Mouse (Mus musculus) urinary bladder, adult 2 months (tissue): ENCODE results near the gene Cpt1b. TPM values are rescaled to one million over a fixed set of nuclear protein-coding genes. Genes with fewer than 3 reads are reported as not detected.
A peak's percentile ranks its signal among the peaks of the same experiment; 100 is the strongest.
"Not testable (repeated sequence)": the region's sequence is repeated elsewhere in the genome, so short reads cannot be mapped to it uniquely, and the experiment has no call there.

Source experiments
- DNase-seq: peaks from one replicate; pipeline ENCODE4 v3.0.0; 2022; ENCODE audit warnings: low spot score
- polyA plus RNA-seq: library from polyadenylated mRNA; depleted of rRNA; stranded (reverse); fragments of >200 nt; gene quantifications from 2 replicates; pipeline ENCODE4 v1.2.3, GENCODE M21; 2012

Cpt1b gene
- polyA plus RNA-seq, 1 experiment = 2.7 TPM

DNA sequence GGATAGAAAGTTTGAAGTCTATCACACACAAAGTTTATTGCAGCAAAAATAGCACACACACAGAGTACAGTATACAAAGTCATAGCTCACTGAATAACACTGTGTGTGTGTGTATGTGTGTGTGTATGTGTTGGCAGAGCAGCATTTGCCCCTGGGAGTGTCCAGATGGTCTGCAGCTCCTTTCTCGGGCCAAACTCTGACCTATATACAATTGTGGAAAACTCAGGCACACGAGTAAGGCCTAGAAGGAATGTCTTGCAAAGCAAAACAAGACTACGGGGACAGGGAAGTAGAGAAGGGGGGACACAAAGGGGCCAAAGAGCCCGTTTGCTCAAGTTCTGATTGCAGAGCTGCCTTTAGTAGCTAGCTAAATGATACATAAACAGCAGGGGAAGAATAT is 7.3 kb upstream of the Cpt1b start:
- DNase-seq = no peak

DNA sequence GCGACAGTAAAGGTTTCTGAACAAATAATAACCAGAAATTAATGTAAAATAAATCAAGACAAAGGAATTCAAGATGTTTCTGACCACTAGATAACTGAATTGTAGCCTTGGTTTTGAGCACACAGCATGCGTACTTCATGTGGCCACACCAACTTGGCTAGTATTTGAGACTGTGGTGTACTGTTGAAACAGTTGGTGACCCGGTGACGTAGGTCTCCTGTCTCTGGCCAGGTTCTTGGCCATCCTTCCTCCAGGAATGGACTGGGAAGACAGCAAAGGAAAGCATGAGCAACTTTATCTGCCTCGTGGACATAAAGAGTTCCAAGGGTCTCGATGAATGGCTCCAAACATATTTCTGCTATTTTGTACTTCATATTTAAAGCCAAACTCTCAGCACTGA is 6.1 kb upstream of the Cpt1b start:
- DNase-seq = no peak

DNA sequence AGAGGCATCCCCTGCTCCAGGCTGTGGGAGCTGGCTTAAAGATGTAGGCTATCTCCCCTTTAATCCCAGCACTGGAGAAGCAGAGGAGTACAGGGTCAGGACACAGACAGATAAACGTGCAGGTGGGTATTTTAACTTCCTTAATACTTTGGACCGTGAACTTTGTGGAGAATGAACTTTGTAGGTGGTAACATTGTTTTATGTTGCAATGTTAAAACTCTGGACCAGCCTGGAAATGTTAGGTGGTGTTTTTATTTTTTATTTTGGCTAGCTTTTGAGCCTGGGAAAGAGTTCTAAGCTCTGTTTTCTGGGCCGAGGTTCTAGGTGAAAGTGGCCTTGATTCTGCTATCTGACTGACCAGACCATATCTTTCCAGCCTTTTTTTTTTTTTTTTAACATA is 5.6 kb upstream of the Cpt1b start:
- no peak for DNase-seq

DNA sequence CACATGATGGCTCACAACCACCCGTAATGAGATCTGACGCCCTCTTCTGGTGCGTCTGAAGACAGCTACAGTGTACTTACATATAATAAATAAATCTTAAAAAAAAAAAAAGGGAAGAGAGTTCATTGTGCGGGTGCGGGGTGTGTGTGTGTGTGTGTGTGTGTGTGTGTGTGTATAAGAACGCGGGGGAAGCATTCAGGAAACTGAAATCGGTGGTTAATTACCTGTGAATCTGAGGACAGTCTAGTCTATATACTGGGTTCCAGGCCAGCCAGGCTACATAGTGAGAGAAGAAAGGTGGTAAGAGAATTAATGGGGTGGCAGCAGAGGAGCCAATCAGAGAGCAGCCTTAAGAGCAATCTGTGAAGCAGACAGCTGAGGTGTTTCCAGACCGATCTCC is 5.1 kb upstream of the Cpt1b start:
- not testable (repeated sequence) for DNase-seq

DNA sequence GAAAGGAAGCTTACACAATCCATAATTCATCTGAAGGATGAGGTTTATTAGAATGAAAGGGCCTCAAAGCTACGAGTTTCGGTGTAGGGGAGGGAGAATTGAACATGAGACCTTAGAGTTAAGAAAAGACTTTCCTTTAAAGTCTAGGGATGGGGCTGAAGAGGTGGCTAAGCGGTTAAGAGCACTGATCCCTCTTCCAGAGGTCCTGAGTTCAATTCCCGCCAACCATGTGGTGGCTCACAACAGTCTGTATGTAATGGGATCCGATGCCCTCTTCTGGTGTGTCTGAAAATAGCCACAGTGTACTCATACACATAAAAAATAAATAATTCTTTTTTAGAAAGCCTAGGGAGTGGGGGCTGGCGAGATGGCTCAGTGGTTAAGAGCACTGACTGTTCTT is 4.7 kb upstream of the Cpt1b start:
- DNase-seq = no peak

DNA sequence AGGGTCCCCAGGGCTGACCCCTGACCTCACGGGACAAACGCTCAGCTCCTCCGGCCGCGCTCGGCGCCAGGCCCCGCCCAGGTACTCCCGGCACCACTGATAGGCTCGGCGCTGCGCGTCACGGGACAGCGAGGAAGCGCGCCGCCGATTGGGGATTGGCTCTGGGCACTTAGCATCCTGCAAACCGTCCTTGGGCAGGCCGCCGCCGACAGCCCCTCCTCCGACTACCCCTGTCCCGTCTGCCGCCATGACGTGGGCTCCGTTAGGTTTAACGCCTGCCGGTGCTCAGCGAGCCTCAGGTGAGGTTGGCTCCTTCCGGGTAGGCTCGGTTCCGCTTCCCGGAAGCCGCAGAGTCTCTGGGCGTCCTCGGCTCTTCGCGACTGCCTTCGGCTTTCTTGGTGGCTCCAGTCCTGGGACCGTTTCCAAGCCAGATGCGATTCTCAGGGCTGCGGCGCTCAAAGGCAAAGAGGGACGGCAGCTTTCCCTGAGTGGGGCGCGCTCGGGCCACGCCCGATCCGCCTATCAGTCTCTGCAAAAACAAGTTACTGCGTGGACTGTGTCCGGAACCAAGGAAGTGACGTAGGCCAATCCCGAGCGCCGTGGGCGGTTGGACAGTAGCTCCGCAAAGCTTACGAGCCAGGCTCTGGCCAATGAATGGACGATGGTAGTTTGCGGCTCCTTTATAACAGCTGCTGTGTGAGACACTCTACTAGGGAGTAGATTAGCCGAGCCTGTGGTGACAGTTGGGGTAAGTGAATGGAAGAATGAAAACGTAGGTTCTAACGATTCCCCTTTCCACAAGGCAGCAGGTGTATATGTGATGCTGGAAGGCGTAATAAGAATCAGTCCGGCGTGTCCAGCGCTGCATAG is 3.9 kb upstream of the Cpt1b start, which contains the start of the genes C730034F03Rik, Gm44502 and Chkb:
C730034F03Rik (plus strand) TSS at position 238 of the 870 bp plus-strand sequence.
Gm44502 (minus strand) TSS at position 345 of the 870 bp plus-strand sequence.
Chkb (minus strand) TSS at position 557 of the 870 bp plus-strand sequence.
- peak; percentile 83 for DNase-seq

DNA sequence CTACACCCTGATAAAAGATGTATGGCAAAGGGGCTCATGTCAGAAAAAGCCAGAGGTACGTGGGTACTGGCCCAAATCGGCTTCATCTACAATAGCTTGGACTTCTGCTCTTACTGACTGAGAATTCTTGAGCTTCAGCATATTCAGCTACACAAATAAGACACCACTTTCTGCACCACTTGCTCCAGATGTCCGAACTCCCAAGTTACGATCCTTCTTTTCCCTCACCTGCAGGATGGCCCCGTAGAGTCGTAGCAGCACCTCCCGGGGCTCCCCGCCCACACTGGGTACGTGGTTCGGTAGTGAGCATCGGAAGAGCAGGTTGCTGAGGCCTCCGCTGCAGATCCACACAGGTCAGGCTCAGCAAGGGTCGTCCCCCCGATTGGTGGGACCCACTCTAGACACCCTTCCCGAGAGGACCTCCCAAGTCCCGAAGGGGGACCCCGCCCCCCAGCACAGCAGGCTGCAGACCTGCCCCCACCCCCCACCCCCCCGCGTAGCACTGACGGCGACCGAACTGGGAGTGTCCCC is 3.2 kb upstream of the Cpt1b start:
- no peak for DNase-seq

DNA sequence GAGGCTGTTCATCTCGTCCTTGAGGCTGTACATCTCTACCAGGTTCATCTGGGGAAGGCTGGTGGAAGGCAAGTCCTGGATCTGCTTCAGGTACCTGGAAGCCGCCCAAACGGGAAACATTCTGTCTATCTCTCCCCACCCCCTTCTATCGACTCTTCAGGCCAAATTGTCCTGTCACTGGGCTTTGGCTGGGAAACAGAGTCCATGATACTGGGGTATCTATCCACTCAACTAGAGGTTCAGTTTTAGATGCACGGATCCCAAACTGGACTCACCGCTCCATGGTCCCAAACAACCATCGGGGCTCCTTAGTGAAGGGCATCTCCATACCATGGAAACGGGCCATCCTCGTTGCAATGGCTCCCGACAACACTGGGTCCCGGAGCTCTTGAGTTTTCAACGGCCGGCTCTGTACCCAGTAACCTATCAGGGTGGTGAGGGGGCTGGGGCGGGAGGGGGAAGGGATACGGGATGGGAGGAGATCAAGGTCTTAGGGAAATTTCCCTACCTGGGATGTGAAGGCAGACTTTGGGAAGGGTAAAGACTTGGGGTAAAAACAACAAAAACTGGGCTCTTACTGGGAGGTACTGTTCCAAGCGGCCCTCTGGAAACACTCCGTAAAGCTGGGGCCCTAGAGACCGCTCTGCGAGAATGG is 2.6 kb upstream of the Cpt1b start:
- DNase-seq = no peak

DNA sequence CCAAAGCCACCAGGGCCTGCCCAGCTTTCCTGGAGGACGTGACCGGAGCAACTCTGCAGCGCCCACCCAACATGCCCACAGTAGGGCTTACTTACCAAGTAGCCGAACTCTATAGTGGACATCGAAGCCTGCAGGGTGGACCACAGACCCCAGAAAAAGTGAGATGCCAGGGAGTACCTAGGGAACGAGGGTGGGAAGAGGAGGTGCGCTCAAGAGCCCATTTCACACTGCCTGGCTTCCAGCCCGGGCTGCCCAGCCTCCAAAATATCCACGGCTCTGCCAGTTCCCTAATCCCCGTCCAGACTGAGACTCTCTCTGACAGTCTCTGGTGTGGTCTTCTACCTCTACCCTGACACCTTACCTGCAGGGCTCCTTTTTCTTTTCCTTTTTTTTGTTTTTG is 1.1 kb upstream of the Cpt1b start:
- no peak for DNase-seq

DNA sequence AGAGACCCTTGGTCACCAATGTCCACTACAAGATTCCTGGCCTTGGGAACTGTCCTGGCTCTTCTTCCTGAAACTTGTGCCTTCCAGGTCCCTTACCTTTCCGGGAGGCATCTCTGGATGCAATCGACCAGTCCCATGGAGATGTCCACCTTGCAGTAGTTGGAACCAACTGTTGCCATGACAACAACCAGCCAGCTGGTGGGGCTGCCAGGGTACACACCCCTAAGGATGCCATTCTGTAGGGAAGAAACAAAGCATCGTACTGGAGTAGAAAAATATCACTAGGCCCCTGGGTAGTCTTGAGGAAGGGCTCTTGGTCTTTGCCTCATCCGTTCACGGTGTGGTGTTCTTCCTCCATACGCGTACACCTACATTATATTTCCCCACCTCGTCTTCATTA is 1.0 kb downstream of the Cpt1b start:
- DNase-seq = no peak

DNA sequence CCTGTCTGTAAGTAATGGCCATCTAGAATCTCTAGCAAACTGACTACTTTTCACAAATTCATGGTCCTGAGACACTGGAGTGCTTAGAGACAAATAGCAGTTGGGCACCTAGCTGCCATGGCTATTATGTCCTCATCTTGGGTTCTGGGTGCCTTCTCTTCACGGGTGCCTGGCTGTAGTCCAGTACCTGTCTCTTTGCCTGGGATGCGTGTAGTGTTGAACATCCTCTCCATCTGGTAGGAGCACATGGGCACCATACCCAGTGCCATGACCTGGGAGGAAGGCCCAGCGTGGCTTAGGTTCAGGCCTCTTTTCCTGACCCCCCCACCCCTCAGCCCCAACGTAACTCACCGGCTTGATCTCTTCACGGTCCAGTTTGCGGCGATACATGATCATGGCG is 3.7 kb downstream of the Cpt1b start:
- DNase-seq = no peak

DNA sequence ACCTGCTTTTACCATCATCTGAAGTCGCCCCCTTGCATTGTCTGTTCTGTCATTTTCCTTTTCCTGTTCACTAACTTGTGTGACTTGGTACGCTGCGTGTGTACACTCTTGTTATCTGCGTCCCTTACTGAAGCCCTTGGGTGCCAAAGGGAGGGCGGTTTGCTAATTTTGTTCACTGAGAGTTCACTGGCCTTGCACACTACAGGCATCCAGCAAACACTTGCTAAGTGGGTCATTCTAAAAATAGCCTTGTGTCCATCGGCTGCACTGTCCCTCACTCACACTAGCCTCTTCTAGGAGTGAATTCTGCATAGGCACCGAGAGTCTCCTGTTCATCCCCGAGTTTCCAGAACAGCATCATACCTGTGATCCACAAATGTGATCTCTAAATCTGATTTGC is 10.4 kb downstream of the Cpt1b start:
- DNase-seq = no peak

DNA sequence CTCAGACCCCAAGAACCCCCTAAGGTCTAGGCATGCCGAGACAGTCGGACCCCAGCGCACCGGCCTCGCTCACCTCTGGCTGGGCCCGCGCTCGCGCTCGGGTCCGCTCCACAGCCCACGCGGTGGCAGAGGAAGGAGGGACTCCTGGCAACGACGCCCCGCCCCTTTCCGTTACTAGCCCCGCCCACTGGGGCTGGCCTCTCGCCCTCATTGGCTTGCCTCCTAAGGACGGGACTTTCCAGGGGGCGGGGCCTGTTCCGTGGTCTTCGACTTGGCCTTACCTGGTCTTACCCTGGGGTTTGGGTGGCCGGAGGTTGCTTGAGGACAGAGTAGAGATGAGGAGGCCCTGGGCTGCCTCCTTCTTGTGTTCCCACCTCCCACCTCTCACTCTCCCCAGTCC is 15.5 kb downstream of the Cpt1b start, which contains the start of gene Syce3:
Syce3 (minus strand) TSS at position 386 of the 400 bp plus-strand sequence.
- no peak for DNase-seq

DNA sequence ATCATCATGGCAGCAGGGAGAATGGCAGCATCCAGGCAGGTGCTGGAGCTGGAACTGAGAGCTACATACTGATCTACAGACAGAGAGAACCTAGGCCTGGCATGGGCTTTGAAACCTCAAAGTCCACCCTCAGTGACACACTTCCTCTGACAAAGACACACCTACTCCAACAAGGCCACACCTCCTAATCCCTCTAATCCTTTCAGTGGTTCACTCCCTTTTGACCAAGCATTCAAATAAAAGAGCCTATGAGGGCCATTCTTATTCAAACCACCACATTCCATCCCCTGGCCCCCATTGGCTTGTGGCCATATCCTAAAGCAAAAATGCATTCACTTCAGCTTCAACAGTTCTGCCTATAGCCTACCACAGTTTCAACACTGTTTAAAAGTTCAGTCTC is 19.0 kb downstream of the Cpt1b start:
- DNase-seq = no peak

DNA sequence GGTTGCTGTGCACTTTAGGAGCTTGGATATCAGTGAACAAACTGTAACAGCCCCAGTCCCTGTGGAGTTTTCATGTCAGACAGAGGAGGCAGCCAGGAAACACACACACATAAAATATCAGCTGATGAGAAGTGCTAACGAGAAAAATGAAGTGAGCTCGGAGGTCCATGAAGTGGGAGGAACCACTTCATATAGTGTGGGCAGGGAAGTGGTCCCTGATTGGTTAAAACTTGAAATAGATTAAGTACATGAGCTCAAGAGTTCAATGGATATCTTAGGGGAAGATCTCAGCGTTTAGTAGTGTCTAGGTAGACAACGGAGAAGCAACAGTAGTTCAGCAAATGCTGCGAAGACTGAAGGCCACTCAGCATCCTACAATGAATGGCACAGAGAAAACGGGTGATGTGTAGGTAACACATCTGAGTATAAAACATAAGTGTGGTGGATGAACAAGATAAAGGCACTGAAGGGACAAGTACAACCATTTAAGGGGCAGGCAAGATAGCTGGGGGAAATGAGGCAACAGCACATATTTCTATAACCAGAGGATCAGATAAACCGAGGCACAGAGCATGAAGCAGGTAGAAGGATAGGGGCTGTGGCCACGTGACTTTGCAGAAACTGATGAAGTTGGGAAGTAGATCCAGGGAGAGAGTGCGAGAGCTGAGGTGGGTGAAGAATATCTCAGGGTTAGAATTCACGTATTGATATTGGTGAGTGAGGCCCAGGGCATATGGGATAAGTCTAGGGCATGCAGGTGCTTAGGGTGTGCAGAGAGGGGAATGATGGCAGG is 20.6 kb downstream of the Cpt1b start:
- DNase-seq = no peak

DNA sequence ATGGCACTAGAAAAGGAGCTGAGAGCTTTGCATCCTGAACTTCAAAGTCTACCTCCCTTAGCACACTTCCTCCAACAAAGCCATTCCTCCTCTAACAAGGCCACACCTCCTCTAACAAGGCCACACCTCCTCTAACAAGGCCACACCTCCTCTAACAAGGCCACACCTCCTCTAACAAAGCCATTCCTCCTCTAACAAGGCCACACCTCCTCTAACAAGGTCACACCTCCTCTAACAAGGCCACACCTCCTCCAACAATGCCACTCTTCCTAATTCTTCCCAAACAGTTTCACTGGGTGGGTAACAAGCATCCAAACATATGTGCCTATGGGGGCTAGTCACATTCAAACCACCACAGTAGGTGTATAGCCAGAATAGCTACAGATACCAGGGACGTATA is 23.2 kb downstream of the Cpt1b start:
- DNase-seq = no peak

DNA sequence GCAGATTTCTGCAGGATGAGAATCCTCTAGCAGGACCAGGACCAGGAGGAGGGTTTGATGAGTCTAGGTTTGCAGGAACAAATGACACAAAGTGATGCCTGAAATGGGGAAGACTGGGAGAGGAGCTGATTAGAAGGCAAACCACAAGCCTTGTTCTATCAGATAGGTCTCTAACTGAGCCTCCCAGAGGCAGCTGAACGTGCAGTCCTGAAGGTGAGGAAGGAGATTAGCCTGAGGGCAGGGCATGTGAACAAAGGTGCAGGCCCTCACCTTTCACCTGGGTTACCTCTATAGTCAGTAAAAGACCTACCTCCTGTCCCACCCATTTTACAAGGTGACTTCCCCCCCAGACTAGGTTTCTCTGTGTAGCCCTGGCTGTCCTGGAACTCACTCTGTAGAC is 25.9 kb downstream of the Cpt1b start:
- DNase-seq = no peak

DNA sequence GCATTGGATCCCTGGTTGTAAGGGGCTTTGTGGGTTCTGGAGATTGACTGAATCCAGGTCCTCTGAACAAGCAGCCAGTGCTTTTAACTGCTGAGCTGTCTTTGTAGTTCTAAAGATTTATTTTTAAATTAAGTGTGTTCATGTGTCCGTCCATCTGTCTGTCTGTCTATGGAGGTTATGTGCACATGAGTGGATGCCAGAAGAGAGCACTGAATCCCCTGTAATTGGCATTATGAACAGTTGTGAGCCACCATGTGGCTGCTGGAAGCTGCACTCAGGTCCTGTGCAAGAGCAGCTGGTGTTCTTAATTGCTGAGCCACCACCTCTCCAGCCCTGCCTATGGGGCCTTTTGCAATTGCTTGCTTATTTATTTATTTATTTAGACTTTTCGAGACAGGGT is 27.5 kb downstream of the Cpt1b start:
- no peak for DNase-seq

DNA sequence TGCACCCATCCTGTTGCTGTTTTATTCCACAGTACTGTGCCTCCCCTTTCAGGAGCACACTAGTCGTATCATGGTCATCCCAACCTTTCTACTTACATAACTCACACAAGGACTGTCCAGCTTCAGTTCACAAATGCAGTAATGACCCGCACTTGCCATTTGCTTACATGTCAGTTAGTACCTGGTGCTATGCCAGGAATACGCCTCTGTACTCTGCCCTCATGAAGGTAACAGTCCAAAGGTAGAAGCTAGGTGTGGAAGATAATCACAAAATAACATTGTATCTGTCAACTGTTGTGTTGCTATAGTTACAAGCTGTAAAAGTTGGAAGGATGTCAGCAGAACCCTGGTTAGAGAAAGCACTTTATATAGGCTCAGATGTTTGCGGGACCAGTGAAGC is 28.8 kb downstream of the Cpt1b start:
- DNase-seq = no peak

DNA sequence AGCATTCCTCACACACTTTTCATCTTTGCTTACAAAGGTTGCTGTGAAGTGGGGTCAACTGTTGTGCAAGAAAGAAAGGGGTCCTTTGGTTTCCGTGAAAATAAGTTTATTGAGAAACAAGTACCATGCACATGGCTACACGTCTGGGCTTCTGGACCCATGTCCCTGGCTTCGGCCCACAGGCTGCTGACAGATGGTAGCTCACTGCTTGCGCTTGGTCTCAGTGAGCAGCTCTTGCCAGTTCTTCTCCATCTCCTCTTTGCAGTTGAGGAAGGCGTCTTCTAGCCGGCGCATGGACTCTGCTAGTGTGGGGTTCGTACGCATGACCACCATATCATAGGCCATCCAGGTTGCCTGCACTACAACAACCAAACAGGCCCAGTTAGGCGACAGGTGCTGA is 35.6 kb downstream of the Cpt1b start:
- DNase-seq = no peak

DNA sequence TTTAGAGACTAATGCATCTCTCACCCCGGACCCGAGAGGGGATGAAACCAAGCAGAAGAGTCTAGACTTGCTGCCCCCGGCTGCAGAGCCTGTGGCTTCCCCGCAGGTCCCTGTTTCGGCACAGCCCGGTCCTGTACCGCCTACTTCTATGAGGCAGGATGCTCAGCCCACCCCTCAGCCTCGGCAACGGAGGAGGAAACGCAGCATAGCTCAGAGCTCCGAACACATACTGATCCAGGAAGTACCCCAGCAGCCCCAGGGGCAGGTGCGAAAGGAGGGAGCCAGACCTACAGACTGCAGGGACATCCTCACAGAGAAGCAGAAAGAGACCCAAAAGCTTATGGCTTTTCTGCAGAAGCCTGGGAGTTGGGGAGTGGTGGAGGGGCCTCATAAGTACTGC is 38.5 kb downstream of the Cpt1b start:
- no peak for DNase-seq

DNA sequence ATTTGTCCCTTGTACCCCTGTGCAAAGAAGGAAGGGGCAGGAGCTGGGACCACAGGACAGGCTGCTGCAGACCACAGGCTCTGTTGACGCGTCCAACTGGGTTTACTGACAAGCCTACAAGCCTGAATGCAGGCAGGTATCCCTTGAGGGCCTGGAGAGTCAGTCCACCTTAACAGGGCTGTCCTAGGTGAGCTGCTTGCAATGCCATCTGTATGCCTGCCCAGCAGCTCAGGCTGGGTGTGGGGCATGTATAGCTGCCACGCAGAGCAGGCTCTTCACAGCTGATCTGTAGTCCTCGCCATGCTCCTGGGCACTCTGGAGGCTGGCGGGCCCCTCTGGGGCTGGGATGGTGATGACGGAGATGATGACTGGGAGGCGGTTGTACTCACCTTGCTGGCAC is 41.0 kb downstream of the Cpt1b start, which contains the start of gene Klhdc7b:
Klhdc7b (plus strand) TSS at position 301 of the 400 bp plus-strand sequence.
- no peak for DNase-seq
